Mouse (Mus musculus) liver, postnatal 0 days (tissue): ENCODE data around the gene Havcr2. TPM values are rescaled to one million over a fixed set of nuclear protein-coding genes. Genes with fewer than 3 reads are reported as not detected.

ENCODE experiments used
- ATAC-seq: fragments of 200-750 bp; cut with Nextera tagmentation; 2 replicates; pipeline ENCODE4 v1.8.0; 2017; ENCODE audit warnings: mild to moderate bottlenecking, moderate library complexity
- DNase-seq: peaks from one replicate; pipeline ENCODE4 v3.0.0-alpha.2; 2016
- H3K27ac ChIP-seq: fragments of 300-500 bp; sonication (generic); 2 replicates; pipeline ENCODE4 v1.5.1; 2014; ENCODE audit warnings: antibody characterized with exemption, moderate library complexity, mild to moderate bottlenecking, low read depth
- H3K27me3 ChIP-seq: fragments of 300-500 bp; sonication (generic); 2 replicates; pipeline ENCODE4 v1.6.1; 2014; ENCODE audit warnings: low read length, control low read depth, mixed read lengths; ENCODE audit not compliant: insufficient read depth
- H3K36me3 ChIP-seq: fragments of 300-500 bp; sonication (generic); replicated peaks from 2 replicates; pipeline ENCODE4 v1.6.1; 2014; ENCODE audit warnings: mild to moderate bottlenecking, control low read depth, low read length, moderate library complexity, mixed read lengths; ENCODE audit not compliant: insufficient read depth
- H3K4me1 ChIP-seq: fragments of 300-500 bp; sonication (generic); 2 replicates; pipeline ENCODE4 v1.6.1; 2014; ENCODE audit warnings: antibody characterized with exemption, mild to moderate bottlenecking, control low read depth; ENCODE audit not compliant: insufficient read depth
- H3K4me2 ChIP-seq: fragments of 300-500 bp; sonication (generic); 2 replicates; pipeline ENCODE4 v1.6.1; 2014; ENCODE audit warnings: low read depth, mild to moderate bottlenecking, low read length, moderate library complexity, mixed read lengths
- H3K4me3 ChIP-seq: fragments of 300-500 bp; sonication (generic); 2 replicates; pipeline ENCODE4 v1.5.1; 2014; ENCODE audit warnings: low read depth, low read length
- H3K9ac ChIP-seq: fragments of 300-500 bp; sonication (generic); replicated peaks from 2 replicates; pipeline ENCODE4 v1.6.1; 2014; ENCODE audit warnings: mild to moderate bottlenecking, moderate library complexity
- H3K9me3 ChIP-seq: fragments of 300-500 bp; sonication (generic); 2 replicates; pipeline ENCODE4 v1.6.1; 2016; ENCODE audit warnings: mild to moderate bottlenecking, control low read depth, low read length, mixed read lengths
- CTCF ChIP-seq: sonication (generic); IDR thresholded peaks from 2 replicates; pipeline ENCODE4 v1.5.1; 2016; ENCODE audit warnings: antibody characterized with exemption, low read depth
- EP300 ChIP-seq: IDR thresholded peaks from 2 replicates; pipeline ENCODE4 v1.6.1; 2016; ENCODE audit warnings: antibody characterized with exemption, low read depth, mild to moderate bottlenecking
- WGBS: fragments of 180-500 bp; shearing (Covaris S2); extraction: QIAGEN DNeasy Blood & Tissue Kit; methylation state at CpG from one replicate; pipeline ENCODE4 v1.1.7; 2014; ENCODE audit not compliant: insufficient replicate concordance; 5-methylcytosine and 5-hydroxymethylcytosine counted together
- polyA plus RNA-seq: library from polyadenylated mRNA; unstranded; fragments of >200 nt; fragmentation: Nextera tagmentation; extraction: Ambion mirVana; gene quantifications from 2 replicates; pipeline ENCODE4 v1.2.1, GENCODE M21; 2015

The Havcr2 gene
- polyA plus RNA-seq, 1 experiment from 2014 or later, result 0.28 TPM

DNA sequence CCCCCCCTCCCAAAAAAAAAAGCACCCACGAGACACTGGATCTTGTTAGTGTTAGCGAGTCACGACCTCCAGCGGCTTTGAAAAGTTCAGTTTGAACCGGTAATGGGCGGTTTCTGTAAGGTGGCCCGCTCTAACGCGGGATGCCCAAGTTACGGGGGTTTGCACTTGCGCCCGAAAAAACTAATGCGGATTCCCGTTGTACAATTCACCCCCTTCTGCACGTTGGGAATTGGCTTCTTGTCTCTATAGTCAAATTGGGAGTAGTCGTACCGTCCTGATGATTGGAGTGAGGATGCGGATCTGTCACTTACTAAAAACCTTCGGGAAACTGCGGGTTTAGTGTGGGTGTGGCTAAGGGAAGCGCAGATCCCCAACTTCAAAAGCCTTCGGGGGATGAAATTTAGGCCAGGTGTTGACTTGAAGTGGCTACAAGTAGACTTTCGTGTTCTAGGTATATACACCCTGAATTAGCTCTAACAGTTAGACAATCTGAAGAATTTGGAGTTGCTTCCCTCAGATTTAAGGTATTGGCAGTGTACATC, 17.2 kb upstream of the Havcr2 start:
- Histone ChIP-seq H3K36me3 (peaks cover 19% of the 10 kb centered on the region), H3K4me2 (peak overlapping the region; percentile 87), H3K9me3 (no peaks in the 10 kb centered on the region), H3K4me1 (peaks cover 9% of the 10 kb centered on the region), H3K4me3 (peak overlapping the region; percentile 100), H3K27ac (peak overlapping the region; percentile 100), H3K9ac (peak overlapping the region; percentile 100), H3K27me3 (no peaks in the 10 kb centered on the region)
- no peak for DNase-seq
- no peak for TF ChIP-seq CTCF
- TF ChIP-seq EP300, result no peak
- peak; percentile 26 for ATAC-seq
- WGBS, result under 1% methylated on average over 23 of the region's 23 CpGs

DNA sequence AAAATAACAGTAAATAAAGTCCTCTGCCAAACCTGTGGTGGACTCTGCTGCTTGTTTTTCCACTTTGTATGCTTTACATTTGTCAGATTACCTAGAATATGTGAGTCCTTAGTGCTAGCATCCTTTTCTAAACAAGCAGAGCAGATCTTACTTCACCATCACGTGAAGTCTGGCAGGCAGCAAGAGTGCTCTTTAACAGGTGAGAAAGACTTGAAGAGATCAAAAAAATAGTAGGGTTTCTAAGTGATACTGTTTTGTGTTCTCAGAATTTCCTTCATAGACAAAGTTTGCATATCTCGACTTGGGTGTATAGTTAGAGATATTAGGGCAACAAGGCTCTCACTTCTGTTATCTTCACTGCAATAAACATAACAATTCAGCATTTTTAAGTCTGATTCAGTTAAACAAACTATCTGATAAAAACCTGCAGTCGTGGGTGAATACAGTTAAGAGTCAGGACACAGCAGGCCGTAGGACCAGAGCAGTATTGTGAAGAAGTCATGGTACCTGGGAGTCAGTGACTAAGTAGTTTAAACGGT, 15.7 kb upstream of the Havcr2 start:
- H3K4me2 ChIP-seq, result peak overlapping the region; percentile 42
- no peak overlapping the region for H3K27ac ChIP-seq
- TF ChIP-seq CTCF, result no peak
- TF ChIP-seq EP300, result no peak
- WGBS, result 57% methylated on average over 5 of the region's 5 CpGs
- H3K4me1 ChIP-seq, result peaks cover 9% of the 10 kb centered on the region
- DNase-seq, result no peak
- peak overlapping the region; percentile 100; the same call in 1 of the 2 replicates for H3K4me3 ChIP-seq
- no peak for ATAC-seq
- no peaks in the 10 kb centered on the region for H3K9me3 ChIP-seq
- no peaks in the 10 kb centered on the region for H3K27me3 ChIP-seq
- H3K9ac ChIP-seq, result no peak overlapping the region
- peaks cover 27% of the 10 kb centered on the region for H3K36me3 ChIP-seq

DNA sequence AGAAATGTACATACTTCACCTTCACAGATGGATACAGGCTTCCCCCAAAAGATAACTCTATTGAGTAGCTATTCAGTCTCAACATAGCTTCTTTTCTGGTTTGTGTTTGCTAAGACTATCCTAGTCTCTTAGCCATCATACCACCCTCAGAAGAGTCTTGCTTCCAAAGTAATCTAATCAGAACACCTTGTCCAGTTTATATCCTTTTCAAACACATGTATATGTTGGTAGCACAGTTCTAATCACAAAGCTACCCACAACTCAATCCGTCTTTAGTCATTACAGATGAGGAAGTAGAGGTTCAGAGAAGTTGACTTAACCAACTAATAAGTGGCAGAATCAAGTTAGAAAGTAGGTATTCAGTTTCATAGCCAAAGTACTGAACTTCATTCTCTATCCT, 13.0 kb upstream of the Havcr2 start:
- Histone ChIP-seq H3K9me3 (no peaks in the 10 kb centered on the region), H3K9ac (no peak overlapping the region), H3K4me2 (no peak overlapping the region), H3K36me3 (peaks cover 27% of the 10 kb centered on the region), H3K4me1 (peaks cover 3% of the 10 kb centered on the region), H3K27me3 (no peaks in the 10 kb centered on the region), H3K4me3 (no peak overlapping the region), H3K27ac (no peak overlapping the region)
- 35% methylated on average over 1 of the region's 1 CpGs for WGBS
- ATAC-seq (peak; percentile 43), DNase-seq (no peak)
- peak; percentile 93 for TF ChIP-seq EP300
- TF ChIP-seq CTCF, result no peak

DNA sequence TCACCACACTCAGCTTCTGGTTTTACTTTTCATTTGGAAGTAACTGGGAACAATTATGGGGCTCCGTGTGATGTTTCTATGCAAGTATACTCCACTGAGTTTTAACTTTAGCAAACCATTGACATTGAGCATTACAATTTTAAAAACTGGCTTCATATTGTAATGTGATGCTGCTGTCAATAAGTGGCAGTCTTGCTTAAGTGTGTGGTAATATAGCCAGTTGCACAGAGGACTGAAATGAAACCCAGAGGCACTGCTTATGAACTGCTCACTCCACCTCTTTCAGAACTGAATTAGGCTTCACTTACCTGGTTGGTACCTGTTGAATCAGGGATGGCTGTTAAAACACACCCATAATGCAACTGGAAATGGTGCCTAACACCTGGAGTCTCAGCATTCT, 11.6 kb upstream of the Havcr2 start:
- Histone ChIP-seq H3K36me3 (peaks cover 27% of the 10 kb centered on the region), H3K27ac (no peak overlapping the region), H3K4me2 (no peak overlapping the region), H3K9me3 (no peaks in the 10 kb centered on the region), H3K4me3 (no peak overlapping the region), H3K4me1 (no peaks in the 10 kb centered on the region; the same call in none of the 2 replicates), H3K27me3 (no peaks in the 10 kb centered on the region), H3K9ac (no peak overlapping the region)
- ATAC-seq (peak; percentile 35; the same call in 1 of the 2 replicates), DNase-seq (no peak)
- TF ChIP-seq CTCF, result peak; percentile 62
- TF ChIP-seq EP300, result no peak
- WGBS, result 76% methylated on average over 1 of the region's 1 CpGs

DNA sequence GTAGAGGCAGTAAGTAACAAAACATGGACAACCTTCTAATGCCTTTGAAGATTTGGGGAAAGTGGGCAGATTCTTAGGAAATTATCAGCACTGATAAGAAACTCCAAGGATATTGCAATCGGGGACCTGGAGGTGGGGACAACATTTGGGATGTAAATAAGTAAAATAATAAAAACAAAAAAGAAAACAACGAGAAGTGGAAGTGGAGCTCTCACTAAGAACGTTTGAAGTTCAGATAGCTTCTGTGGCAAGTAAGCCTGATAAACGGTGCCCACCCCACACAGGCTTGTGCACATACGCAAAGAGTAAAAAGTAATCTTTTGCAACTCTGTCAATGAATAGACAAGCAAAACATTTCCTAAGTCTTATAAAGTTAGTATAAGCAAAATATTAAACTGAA, 10.8 kb upstream of the Havcr2 start:
- Histone ChIP-seq H3K27ac (no peak overlapping the region), H3K4me1 (no peaks in the 10 kb centered on the region; the same call in none of the 2 replicates), H3K27me3 (no peaks in the 10 kb centered on the region), H3K36me3 (peaks cover 24% of the 10 kb centered on the region), H3K4me2 (no peak overlapping the region), H3K9me3 (no peaks in the 10 kb centered on the region), H3K9ac (no peak overlapping the region), H3K4me3 (no peak overlapping the region)
- 72% methylated on average over 5 of the region's 5 CpGs for WGBS
- TF ChIP-seq EP300 (no peak), CTCF (no peak)
- ATAC-seq (no peak), DNase-seq (no peak)

DNA sequence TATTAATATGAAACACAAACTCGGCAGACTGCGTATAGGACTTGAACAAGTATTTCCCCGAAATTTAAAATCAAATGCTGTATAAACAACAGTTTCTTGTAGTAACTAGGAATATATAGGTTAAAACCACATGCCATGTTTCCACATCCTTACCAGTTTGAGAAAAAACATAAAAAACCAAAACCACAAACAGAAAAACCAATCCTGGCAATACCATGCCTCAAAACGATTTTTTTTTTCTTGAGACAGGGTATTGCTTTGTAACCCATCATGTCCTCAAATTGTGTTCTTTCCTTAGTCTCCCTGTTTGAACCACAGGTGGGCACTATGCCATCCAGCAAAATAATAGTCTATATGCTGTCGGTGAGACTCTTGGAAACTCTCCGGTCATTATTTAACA, 8.6 kb upstream of the Havcr2 start:
- no peaks in the 10 kb centered on the region for H3K9me3 ChIP-seq
- DNase-seq (no peak), ATAC-seq (no peak)
- no peak overlapping the region for H3K4me2 ChIP-seq
- H3K9ac ChIP-seq, result no peak overlapping the region
- no peaks in the 10 kb centered on the region for H3K27me3 ChIP-seq
- WGBS, result 79% methylated on average over 6 of the region's 6 CpGs
- H3K36me3 ChIP-seq, result peaks cover 9% of the 10 kb centered on the region
- no peak for TF ChIP-seq EP300
- no peak for TF ChIP-seq CTCF
- H3K4me1 ChIP-seq, result 0 out of 2 replicates have a peak, but pooled peaks cover 2% of the 10 kb centered on the region
- H3K4me3 ChIP-seq, result no peak overlapping the region
- no peak overlapping the region for H3K27ac ChIP-seq
